Mouse (Mus musculus) thymus, postnatal 10 days (tissue): ENCODE results near the gene Chac1.

Experiments used
- DNase-seq, 2 experiments: peaks; one replicate each; pipeline ENCODE4 v3.0.0; 2021; ENCODE audit warnings: low spot score in 2 of 2

Gene Chac1

GRCm38 (mm10) chr2:119327942-119328526 is 23.0 kb upstream of the Chac1 start:
- no peak for DNase-seq

GRCm38 (mm10) chr2:119328546-119328945 is 22.5 kb upstream of the Chac1 start:
- no peak for DNase-seq

GRCm38 (mm10) chr2:119329123-119329817 is 21.8 kb upstream of the Chac1 start:
- no peak for DNase-seq

- DNase-seq = no peak
Observed at GRCm38 (mm10) chr2:119330795-119331194, 20.2 kb upstream of the Chac1 start.

GRCm38 (mm10) chr2:119332177-119332661 is 18.8 kb upstream of the Chac1 start:
- DNase-seq = no peak

- DNase-seq = no peak
Observed at GRCm38 (mm10) chr2:119334135-119334534, 16.9 kb upstream of the Chac1 start.

- DNase-seq = no peak
Observed at GRCm38 (mm10) chr2:119334964-119335525, 16.0 kb upstream of the Chac1 start.

- DNase-seq = no peak
Observed at GRCm38 (mm10) chr2:119335535-119335934, 15.5 kb upstream of the Chac1 start.

GRCm38 (mm10) chr2:119336002-119336401 is 15.0 kb upstream of the Chac1 start:
- DNase-seq = no peak

- DNase-seq = no peak
Observed at GRCm38 (mm10) chr2:119336470-119336869, 14.6 kb upstream of the Chac1 start.

- DNase-seq = peak; percentile 68 to 80
Observed at GRCm38 (mm10) chr2:119337425-119338265, 13.4 kb upstream of the Chac1 start.

GRCm38 (mm10) chr2:119344537-119345138 is 6.4 kb upstream of the Chac1 start:
- no peak for DNase-seq

GRCm38 (mm10) chr2:119353707-119354106 is 2.7 kb downstream of the Chac1 start:
- DNase-seq = no peak

GRCm38 (mm10) chr2:119355089-119355488 is 4.1 kb downstream of the Chac1 start:
- DNase-seq = no peak

GRCm38 (mm10) chr2:119355651-119356050 is 4.6 kb downstream of the Chac1 start:
- DNase-seq = no peak

- DNase-seq = no peak
Observed at GRCm38 (mm10) chr2:119356310-119356709, 5.3 kb downstream of the Chac1 start.

- DNase-seq = no peak
Observed at GRCm38 (mm10) chr2:119356805-119357204, 5.8 kb downstream of the Chac1 start.

GRCm38 (mm10) chr2:119358249-119358648 is 7.2 kb downstream of the Chac1 start:
- no peak for DNase-seq

GRCm38 (mm10) chr2:119359721-119360291 is 8.8 kb downstream of the Chac1 start:
- no peak for DNase-seq

GRCm38 (mm10) chr2:119364969-119365368 is 13.9 kb downstream of the Chac1 start:
- no peak for DNase-seq

GRCm38 (mm10) chr2:119367346-119367745 is 16.3 kb downstream of the Chac1 start:
- no peak for DNase-seq
